In the genomic region with DNA sequence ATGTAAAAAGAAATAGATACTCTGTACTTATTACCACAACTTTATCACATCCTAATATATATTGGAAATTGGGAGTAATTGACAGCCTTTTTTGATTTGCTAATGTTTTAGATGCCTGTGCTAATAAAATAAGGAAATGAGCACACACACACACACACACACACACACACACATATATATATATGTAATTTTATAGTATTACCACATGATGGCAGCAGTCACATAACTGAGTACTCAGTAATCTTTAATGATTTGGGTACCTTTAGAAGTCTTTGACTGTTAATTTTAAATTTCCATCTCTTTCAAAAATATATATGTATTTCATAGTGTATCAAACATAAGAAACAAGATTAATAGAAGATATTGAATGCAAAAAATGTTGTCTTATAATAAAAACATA, we compare ENCODE assay signal across 12 mouse cellular contexts.
DNase-seq lines count a peak whose midpoint lies in the region; ATAC-seq and TF ChIP-seq lines count a peak whose summit lies in the region.
"Had no signal": no experiment of that assay in that cellular context is flagged by ENCODE, and none has a peak within 500 bp of the region (broad histone marks: within the 10 kb centered on the region; RNA-seq: fewer than 3 reads in every experiment).

No protein-coding gene starts in this region.

- no peak for ATAC-seq in heart, postnatal 0 days (ENCODE audit: insufficient read depth, low read depth)
- ATAC-seq in lung, postnatal 0 days = no peak
- ATAC-seq: liver, embryonic 12.5 days had no signal

- no peaks in the 10 kb centered on the region for H3K4me1 ChIP-seq in heart, postnatal 0 days (ENCODE audit: control insufficient read depth, insufficient read depth)
- no peaks in the 10 kb centered on the region for H3K4me1 ChIP-seq in lung, postnatal 0 days (ENCODE audit: insufficient read depth, low read depth, low read length)
- H3K4me1 ChIP-seq: heart, embryonic 10.5 days; liver, embryonic 12.5 days; midbrain, embryonic 12.5 days had no signal

- peak; percentile 26 for TF ChIP-seq CTCF in heart, postnatal 0 days (IDR thresholded peaks at IDR 0.05; ENCODE audit: low read depth)
- peak; percentile 41 for TF ChIP-seq CTCF in lung, postnatal 0 days (IDR thresholded peaks at IDR 0.05)

- no peak for TF ChIP-seq EP300 in heart, postnatal 0 days (IDR thresholded peaks at IDR 0.05; ENCODE audit: low read depth)
- TF ChIP-seq EP300 in lung, postnatal 0 days (IDR thresholded peaks at IDR 0.05) = no peak

- H3K9me3 ChIP-seq in heart, postnatal 0 days (replicated peaks; ENCODE audit: control insufficient read depth, low read length) = no peaks in the 10 kb centered on the region
- H3K9me3 ChIP-seq in lung, postnatal 0 days (ENCODE audit: low read length) = no peaks in the 10 kb centered on the region
- H3K9me3 ChIP-seq: heart, embryonic 10.5 days; liver, embryonic 12.5 days; midbrain, embryonic 12.5 days had no signal

- no peak overlapping the region for H3K9ac ChIP-seq in heart, postnatal 0 days (replicated peaks; ENCODE audit: low read depth, low read length)
- H3K9ac ChIP-seq in lung, postnatal 0 days (replicated peaks; ENCODE audit: low read depth) = no peak overlapping the region
- H3K9ac ChIP-seq: liver, embryonic 12.5 days; midbrain, embryonic 12.5 days had no signal

- no peak for DNase-seq in heart, postnatal 0 days (ENCODE audit: low spot score)
- no peak for DNase-seq in heart, adult 11 months
- DNase-seq in lung, postnatal 0 days (ENCODE audit: low spot score) = peak; percentile 59
- DNase-seq in lung, postnatal 14 days = no peak
- peak; percentile 6 for DNase-seq in MEL-GATA-1-ER (ENCODE audit: extremely low read depth, low read depth)
- peak; percentile 39 for DNase-seq in naive thymus-derived CD4-positive, alpha-beta T cell, adult 2 months (ENCODE audit: low read depth)
- DNase-seq in right cerebral cortex, postnatal 14 days = no peak
- DNase-seq in adrenal gland, postnatal 36 days = no peak
- DNase-seq: thymus, adult 2 months had no signal

- no peak overlapping the region for H3K4me2 ChIP-seq in heart, postnatal 0 days (ENCODE audit: low read depth, low read length)
- H3K4me2 ChIP-seq in lung, postnatal 0 days (replicated peaks; ENCODE audit: low read depth, low read length) = no peak overlapping the region
- H3K4me2 ChIP-seq: liver, embryonic 12.5 days; midbrain, embryonic 12.5 days had no signal

- no peaks in the 10 kb centered on the region for H3K36me3 ChIP-seq in heart, postnatal 0 days (replicated peaks; ENCODE audit: control insufficient read depth, insufficient read depth, low read length)
- no peaks in the 10 kb centered on the region for H3K36me3 ChIP-seq in lung, postnatal 0 days (ENCODE audit: insufficient read depth, low read length)
- H3K36me3 ChIP-seq: heart, embryonic 10.5 days; midbrain, embryonic 12.5 days had no signal

- no peak overlapping the region for H3K4me3 ChIP-seq in heart, postnatal 0 days (ENCODE audit: low read depth, low read length)
- no peak overlapping the region for H3K4me3 ChIP-seq in lung, postnatal 0 days (ENCODE audit: low read depth, low read length)
- H3K4me3 ChIP-seq: heart, embryonic 10.5 days; liver, embryonic 12.5 days; midbrain, embryonic 12.5 days had no signal

- H3K27me3 ChIP-seq in heart, postnatal 0 days (ENCODE audit: control insufficient read depth, insufficient read depth, low read length) = no peaks in the 10 kb centered on the region
- no peaks in the 10 kb centered on the region for H3K27me3 ChIP-seq in lung, postnatal 0 days (replicated peaks; ENCODE audit: insufficient read depth, low read length)
- H3K27me3 ChIP-seq: liver, embryonic 12.5 days; midbrain, embryonic 12.5 days had no signal

- no peak overlapping the region for H3K27ac ChIP-seq in heart, postnatal 0 days (ENCODE audit: low read depth)
- no peak overlapping the region for H3K27ac ChIP-seq in lung, postnatal 0 days (ENCODE audit: low read length)
- H3K27ac ChIP-seq: heart, embryonic 10.5 days; liver, embryonic 12.5 days; midbrain, embryonic 12.5 days had no signal

Comparison
In these comparisons a context has a peak if more than half of its experiments do, and no peak if none do; other contexts are left out.
1. DNase-seq: peak in lung, postnatal 0 days (single experiment), MEL-GATA-1-ER (single experiment) and naive thymus-derived CD4-positive, alpha-beta T cell, adult 2 months (single experiment); none in heart, postnatal 0 days (single experiment), heart, adult 11 months (single experiment), lung, postnatal 14 days (single experiment), right cerebral cortex, postnatal 14 days (single experiment) and adrenal gland, postnatal 36 days (0 of 2).